Mouse (Mus musculus) monocyte, adult 5-6 weeks (primary cell): Measurements from ENCODE around the gene Paqr8. TPM values are rescaled to one million over a fixed set of nuclear protein-coding genes. Genes with fewer than 3 reads are reported as not detected.
"Not testable (repeated sequence)": the region's sequence is repeated elsewhere in the genome, so short reads cannot be mapped to it uniquely, and the experiment has no call there.

ENCODE experiments used
- ATAC-seq: fragments of 153-309, 156-312 bp; replicated peaks from 2 replicates; pipeline ENCODE4 v1.8.0; 2017; ENCODE audit warnings: mild to moderate bottlenecking; ENCODE audit not compliant: low TSS enrichment, insufficient number of reproducible peaks, severe bottlenecking, poor library complexity, low FRiP score
- total RNA-seq: library from RNA; stranded (forward); fragments of 200-1000, 200-491, 200-594 nt; gene quantifications from 3 replicates; pipeline ENCODE4 v1.2.3, GENCODE M21; 2017

Gene Paqr8
- total RNA-seq, 1 experiment from 2014 or later = 0.57 TPM

DNA sequence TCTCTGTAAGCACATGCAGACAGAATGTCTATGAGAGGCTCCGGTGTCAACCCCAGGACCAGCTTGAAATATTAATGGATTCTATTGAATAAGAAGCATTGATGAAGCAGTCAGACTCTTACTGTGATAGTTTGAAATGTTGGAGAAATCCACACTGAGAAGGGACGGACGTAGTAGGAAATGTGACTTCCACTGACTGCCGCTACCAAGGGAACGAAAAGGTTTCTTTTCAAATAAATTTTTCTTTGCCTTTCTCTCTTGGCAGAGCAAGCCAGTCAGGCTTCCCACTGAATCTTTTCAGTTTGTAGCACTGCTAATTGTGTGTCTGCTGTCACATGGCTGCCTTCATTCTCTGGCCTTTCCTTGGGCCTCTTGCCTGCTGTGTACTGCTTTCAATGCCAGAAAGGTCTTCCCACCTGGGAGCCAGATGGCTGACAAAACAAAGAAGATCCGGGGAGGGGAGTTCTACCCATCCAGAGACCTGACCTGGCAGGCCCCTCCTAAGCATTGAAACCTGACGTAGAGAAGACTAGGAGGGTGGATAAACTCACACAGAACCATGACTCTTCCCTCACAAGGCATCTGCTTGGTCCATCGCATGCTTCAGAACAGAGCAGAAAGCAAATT, 15.2 kb downstream of the Paqr8 start:
- no peak for ATAC-seq

DNA sequence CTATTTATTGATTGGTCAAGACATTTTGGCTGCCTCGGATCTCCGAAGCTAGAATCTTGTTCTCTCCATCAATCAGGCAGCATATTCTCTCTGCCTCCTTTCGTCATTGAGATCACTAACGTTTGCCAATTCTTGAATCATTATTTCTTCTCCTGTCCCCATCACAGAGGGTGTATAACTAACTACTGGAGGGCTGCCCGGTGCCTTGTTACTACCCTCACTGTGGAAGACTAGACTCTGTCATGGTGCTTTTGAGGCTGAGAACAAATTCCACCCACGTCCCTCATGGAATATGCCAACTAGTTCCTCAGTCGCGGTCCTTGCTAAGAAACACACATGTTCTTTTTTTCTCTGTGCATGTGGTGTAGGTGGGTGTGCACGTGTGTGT, 15.7 kb downstream of the Paqr8 start:
- no peak for ATAC-seq

DNA sequence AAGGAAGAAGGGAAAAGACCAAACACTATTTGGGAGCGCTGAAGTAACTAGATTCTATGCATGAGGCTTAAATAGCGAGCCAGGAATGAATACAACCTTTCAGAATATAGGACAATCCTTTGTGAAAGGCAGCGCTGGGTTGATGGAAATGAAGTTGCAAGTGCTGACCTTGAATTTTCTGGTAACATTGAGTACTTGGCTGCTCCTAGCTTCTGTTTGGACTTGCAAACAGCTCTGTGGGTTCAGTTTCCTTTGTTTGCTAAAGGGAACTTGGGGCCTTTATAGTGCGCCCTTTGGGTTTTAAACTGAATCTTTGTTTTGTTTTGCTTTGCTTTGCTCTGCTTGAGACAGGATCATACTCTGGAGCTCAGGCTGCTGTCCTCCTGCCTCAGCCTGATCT, 18.1 kb downstream of the Paqr8 start:
- ATAC-seq = no peak

DNA sequence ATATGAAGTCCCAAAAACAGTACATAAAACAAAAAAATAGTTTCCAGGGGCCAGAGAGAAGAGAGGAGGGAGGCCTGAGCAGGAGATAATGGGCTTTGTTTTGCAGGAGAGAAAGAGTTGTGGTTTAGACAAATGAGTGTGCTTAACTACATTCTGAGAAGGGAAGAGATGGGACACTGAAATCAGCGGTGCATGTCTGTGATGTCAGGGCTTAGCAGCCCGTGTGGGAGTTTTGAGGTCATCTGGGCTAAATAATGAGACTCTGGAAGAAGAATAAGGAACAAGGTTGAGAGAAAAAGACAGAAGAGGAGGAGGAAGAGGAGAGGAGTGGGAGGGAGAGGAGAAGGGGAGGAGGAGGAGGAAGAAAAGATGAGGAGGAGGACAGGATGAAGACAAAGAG, 21.7 kb downstream of the Paqr8 start:
- no peak for ATAC-seq

DNA sequence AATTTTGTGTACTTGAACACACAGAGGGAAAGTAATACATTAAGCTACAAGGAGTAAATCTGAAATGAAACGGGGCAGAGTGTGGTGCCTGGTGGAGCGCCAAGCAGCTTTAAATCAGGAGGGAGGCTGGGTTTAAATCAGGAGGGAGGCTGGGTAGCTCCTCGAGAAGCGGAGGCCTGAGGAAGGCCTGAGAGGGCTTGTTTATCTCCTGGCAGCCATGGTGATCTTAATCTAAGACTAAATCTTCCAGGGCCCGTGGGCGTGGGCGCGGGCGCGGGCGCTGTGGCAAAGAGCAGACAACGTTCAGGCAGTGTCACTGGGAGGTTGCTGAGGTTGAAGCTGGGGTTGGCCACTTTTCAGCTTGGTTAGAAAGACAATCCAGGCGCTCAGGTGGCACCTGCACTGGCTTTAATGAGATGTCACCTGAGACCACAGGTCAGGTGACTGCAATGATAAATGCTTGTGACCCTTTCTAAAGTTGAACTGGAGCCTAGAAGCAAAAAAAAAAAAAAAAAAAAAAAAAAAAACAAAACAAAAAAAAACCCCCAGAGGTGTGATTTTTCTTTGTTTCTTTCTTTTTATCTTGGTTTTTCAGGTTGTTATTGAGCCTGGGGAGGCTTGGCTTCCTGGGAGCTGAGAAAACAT, 22.2 kb downstream of the Paqr8 start:
- no peak for ATAC-seq

DNA sequence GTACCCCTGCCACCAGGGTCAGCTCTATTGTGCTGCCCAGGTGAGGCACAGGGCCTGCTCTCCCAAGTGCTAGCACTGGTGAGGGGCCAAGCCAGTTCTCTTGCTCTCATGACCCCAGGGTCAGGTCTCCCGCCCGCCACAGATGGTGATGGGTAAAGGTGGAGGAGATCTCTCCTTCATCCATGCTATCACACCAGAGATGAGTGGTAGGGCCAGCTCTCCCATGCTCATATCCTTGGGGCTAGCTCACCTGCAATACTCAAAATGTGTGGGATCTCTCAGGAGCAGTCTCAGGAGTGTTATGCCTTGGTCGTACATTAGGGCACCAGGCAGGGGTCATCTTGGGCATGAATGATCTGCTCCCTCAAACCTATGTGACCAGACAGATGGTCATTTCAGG, 24.4 kb downstream of the Paqr8 start:
- ATAC-seq = no peak

DNA sequence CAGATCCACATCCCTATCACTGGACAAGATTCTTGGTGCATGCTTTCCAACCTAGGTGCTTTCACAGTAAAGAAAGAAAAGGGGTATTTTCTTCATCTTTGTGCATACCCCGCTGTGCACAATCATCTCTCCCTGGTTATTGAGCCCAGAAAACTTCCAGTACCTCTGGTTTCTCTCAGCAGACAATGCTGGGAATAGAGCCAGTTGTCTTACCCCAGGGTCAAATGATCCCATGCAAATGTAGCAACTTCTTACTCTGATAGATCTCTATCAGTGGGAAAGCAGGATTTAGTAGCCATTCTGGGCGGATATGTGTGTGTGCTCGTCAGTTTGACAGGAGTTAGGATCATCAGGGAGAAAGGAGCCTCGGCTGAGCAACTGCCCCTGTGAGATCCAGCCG, 25.2 kb downstream of the Paqr8 start:
- ATAC-seq = no peak

DNA sequence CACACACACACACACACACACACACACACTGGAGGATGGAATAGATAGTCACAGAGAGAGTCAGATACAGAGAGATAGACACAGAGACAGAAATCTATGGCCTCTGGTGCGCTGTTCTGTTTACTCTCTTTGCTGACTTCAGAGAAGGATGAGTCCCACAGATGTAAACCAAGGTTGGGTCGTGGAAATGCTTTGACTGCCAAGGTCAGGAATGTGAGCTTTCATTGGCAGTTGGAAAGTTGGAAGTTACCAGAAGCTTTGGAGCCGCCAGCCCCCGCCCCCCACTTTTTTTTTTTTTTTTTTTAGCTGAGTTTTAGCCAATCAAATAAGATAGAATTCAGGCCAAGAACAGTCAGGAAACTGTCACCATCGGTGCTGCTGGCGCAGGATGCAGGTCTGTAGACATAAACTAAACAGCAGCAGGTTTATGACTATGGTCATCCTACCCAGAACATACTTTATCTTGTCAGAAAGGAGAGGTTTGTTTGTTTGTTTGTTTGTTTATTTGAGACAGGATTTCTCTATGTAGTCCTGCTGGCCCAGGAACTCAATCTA, 27.2 kb downstream of the Paqr8 start:
- ATAC-seq = no peak

DNA sequence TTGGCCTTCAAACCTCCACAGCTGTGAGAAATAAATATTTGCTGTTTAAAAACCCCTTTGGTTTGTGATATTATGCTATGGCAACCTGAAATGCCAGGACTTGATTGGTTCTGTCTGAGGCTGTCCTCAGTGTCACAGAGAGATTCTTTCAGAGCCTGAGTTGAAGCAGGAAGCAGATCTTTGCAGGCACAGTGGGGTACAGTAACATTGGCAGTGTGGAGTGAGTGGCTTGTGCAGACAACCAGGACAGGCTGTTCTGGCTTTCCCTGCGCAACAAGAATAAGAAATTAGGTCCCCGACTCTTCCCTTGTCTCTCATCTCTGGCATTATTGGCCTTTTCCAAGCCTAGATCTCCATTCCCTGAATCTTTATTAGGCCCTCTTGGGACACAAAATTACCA, 29.3 kb downstream of the Paqr8 start:
- no peak for ATAC-seq

DNA sequence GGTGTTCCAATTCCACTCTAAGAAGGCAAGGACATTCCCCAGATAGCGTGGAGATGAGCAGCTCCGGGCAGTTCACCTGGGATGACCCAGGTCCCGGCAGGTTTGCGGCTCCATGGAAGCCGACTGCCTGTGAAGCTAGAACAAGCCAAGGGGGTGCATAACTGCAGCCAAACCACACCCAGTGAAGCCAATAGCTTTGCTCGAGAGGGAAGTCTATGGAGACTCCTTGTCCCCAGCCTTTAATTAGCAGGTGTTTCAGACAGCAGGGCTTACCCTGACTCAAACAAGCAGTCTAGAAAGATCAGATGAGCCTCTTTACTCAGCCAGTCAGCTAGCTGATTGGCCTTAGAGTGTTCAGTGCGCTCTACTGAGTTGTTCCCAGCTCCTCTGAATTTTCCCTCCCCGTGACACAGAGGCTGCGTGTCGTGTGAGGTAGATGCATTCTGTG, 30.7 kb downstream of the Paqr8 start:
- ATAC-seq = no peak

DNA sequence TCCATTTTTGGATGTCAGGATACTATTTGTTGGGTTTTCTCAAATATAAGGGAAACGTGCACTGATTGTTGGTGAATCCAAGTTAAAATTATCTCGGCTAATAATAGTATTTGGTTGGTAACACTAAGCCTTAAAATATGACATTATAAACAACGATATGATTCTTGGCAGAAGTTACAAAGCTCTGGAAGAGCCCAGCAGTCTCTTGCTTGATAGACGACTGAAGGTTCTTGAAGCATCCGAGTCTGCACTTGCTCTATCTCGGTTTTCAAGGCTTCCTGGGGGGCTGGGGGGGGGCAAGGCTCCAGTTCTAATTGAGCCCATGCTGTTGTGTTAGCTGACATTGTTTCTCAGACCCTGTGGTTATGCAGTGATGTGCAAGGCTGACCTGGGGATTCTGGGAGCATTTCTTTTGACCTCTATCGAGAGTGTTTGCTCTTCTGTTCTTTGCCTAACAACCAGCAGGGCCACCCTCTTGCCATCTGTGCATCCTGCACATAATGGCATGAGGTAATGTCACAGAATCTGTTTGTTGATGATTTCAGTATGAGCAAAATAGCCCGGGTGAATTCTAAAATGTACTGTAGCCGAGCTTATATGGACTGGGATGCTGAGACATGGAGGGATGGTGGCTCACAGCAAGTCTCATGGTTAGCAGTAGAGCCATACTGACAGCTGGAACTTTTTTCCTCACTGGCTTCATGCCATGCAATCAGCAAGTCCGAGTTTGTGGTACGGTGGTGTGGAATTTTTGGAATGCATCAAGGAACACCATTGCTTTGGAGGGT, 32.4 kb downstream of the Paqr8 start:
- no peak for ATAC-seq

DNA sequence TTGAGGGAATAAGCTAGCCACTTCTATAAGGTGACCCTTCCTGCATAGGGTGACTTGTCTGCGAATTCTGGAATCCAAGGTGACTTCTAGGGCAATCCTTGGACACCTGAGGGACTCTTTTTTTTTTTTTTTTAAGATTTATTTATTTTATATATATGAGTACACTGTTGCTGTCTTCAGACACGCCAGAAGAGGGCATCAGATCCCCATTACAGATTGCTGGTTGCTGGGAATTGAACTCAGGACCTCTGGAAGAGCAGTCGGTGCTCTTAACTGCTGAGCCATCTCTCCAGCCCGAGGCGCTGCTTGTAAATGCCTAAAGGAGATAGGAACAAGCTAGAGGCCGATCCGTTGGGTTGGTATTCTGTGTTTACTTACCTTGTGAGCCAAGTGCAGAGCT, 34.9 kb downstream of the Paqr8 start:
- ATAC-seq = not testable (repeated sequence)

DNA sequence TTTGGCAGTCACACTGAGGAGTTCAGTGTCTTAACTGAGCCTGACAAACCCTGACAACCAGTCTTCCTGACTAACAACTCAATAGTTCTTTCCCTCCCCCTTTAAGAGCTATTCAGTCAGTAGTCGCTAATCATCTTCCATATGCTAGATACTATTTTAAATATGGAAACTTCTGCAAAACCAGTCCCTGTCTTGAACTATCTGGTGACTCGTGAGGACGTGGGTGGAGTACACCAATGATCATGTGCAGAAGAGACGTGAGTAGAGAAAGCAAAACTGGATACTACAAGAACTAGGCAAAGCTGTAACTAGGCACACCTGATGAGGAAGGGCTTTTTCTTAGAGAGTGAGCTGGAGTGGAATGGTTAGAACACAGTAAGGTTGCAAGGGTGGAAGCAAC, 35.5 kb downstream of the Paqr8 start:
- no peak for ATAC-seq

DNA sequence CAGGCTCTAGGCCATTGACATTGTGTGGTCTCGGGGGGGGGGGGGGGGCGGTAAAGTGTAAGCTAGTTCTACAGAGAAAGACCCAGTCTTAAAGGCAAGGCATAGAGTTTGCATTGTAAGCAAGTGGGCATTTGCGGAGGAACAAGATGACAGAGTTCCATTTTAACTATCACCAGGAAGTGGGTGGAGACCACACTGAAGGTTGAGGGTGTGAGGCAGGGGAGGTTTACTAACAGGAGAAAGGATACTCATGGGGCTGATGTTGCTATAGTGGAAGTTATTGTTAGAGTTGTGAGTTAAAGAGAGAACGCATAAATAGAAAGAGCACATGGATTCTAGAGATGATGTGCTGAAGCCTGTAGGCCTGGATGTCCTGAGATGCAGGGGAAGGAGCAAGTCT, 36.0 kb downstream of the Paqr8 start:
- no peak for ATAC-seq

DNA sequence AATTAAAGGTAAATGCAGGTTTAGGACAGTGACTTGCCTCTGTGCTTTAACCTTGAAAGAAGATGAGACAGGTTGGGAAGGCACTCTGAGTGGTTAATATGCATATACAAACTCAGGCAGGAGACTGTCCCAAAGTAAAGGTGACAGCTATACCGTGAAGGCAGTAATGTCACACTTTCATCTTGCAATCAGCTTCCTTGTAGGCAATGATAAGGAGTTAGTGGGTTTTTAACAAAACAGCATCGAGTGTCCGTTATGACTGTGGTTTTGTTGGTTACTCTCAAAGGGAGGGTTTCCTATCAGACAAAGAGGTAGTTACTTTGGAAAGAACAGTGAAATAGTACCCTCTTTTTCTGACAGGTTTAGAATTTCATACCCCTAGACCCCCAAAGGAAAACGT, 38.1 kb downstream of the Paqr8 start:
- ATAC-seq = no peak

DNA sequence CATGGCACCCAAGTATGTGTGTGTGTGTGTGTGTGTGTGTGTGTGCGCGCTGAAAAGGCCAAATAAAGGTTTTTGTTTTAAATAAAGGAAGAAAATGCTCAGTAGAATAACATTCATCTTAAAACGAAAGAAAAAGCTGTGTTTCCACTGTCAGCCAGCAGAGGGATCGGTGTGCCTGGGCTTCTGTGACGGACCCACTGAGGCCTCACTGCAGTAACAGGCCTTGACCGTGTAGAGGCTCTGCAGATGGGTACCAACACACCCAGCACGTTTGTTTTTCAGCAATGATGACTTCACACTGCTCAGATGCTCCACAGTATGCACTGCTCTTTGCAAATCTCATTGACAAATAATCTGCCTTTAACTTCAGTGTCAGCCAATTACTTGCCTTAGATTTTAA, 43.1 kb downstream of the Paqr8 start:
- ATAC-seq = peak; percentile 81; the same call in 1 of the 2 replicates

DNA sequence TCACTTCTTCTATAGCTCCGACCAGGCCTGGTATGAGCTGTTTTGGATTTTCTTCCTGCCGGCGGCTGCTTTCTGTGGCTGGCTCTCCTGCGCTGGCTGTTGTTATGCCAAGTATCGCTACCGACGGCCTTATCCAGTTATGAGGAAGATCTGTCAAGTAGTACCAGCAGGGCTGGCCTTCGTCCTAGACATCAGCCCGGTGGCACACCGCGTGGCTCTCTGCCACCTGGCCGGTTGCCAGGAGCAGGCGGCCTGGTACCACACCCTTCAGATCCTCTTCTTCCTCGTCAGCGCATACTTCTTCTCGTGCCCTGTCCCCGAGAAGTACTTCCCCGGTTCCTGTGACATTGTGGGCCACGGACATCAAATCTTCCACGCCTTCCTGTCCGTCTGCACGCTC, 44.7 kb downstream of the Paqr8 start:
- no peak for ATAC-seq

DNA sequence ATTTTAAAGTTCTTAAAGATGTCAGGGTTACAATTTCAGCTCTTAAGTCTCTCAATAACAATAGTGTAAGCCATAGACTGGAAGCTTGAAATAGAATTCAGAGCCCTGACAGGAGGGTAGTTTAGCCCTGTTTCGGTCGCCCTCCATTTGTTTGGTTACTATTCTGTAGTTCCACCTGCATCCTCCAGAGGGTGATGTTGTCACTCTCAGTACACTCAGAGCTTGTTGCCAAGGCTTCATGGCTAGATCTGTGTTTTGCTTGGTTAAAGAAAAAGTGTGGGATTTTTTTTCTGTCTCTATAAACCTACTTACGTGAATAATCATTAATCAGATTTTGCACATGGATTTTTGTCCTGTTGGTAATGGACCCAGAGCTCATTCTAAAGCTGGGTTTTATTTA, 48.6 kb downstream of the Paqr8 start:
- ATAC-seq = peak; percentile 77

DNA sequence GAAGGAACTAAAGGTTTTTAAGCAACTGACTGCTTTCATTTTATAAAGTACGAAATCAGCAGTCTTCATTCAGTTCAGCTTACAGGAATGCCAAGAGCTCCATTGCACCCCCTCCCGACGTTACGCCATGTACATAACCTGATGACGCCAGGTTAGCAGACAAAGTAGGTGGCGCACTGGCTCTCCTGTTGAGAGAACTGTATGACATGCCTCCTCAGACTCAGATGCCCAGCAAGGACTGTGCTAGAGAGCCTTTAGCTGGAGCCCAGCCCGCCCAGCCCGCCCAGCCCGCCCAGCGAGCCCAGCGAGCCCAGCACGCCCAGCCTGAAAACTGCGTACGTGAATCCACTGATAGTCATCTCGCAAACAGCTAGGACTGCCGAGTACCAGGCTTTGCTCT, 49.7 kb downstream of the Paqr8 start:
- ATAC-seq = no peak

DNA sequence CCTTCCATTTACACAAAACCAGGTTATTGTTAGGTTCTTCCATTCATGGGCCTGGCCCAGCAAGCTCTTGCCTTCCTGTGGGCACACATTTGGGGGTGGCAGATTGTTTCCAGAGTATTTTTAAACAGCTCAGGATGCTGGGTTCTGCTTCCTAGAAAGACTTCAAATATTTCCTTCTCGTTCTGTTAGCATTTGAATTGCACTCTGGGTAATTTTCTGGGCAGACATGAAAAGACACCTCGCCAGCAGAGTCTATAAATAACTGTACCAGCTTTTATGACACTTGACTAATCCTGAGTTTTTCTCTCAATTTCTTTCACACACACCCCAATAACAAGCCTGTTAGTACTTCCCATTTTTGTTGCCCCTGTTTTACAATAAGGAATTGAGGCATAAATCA, 50.9 kb downstream of the Paqr8 start:
- ATAC-seq = no peak
